Mouse (Mus musculus): ENCODE results near the gene Gm5431. TPM values are rescaled to one million over a fixed set of nuclear protein-coding genes. Genes with fewer than 3 reads are reported as not detected.

Gm5431 gene
- total and polyA plus RNA-seq, 2 experiments from 2014 or later = 0.08 to 0.10 TPM

DNA sequence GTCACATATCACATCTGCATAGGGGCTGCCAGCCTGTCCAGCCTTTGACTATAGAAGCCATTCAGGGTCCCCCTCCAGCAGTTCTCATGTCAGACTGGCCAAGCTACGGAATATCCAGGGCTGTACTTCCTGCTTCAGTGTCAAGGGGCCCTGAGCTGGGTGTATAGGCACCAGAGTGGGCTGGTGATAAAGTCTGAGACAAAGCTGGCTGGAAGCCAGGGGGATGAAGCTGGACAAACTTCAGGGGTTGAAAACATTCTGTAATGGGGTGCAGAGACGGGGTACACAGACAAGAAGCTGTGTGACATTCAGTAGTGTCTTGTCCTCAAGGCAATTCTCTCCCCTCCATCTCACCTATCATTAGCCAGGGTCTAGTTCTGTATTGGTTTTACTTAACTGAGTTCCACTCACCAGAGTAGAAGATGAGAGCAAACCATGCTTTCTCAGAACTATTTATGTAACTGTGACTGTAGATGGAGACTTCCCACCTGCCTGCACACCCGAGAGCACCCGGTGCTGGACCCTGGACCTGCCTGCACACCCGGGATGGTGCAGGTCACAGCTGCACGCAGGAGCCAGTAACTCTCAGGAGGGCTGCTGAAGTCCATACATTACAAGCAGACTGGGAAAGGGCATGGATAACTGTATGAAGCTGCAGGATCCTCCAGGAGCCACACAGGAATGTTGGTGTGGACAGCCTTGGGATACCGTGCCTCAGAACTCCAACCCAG is 32.5 kb downstream of the Gm5431 start:
- no peak for TF ChIP-seq CTCF (IDR thresholded peaks at IDR 0.05; ENCODE audit: low read depth)
- no peaks in the 10 kb centered on the region for H3K36me3 ChIP-seq (ENCODE audit: insufficient read depth, low read length)
- WGBS = 76% methylated on average over 7 of the region's 7 CpGs
- H3K9me3 ChIP-seq (ENCODE audit: low read length) = no peaks in the 10 kb centered on the region
- peak overlapping the region; percentile 91 for H3K4me2 ChIP-seq (ENCODE audit: low read depth, low read length)
- ATAC-seq = no peak
- H3K9ac ChIP-seq (replicated peaks; ENCODE audit: low read length) = no peak overlapping the region
- DNase-seq (ENCODE audit: low spot score) = no peak
- no peak overlapping the region for H3K27ac ChIP-seq
- peak overlapping the region; percentile 15 for H3K4me3 ChIP-seq (ENCODE audit: low read length)
- 0 out of 2 replicates have a peak, but pooled peaks cover 2% of the 10 kb centered on the region for H3K4me1 ChIP-seq (ENCODE audit: insufficient read depth, low read length)
- no peaks in the 10 kb centered on the region for H3K27me3 ChIP-seq (ENCODE audit: insufficient read depth, low read length)

- ATAC-seq (no peak), DNase-seq (ENCODE audit: low spot score) (no peak)
- no peaks in the 10 kb centered on the region for H3K9me3 ChIP-seq (ENCODE audit: low read length)
- TF ChIP-seq CTCF (IDR thresholded peaks at IDR 0.05; ENCODE audit: low read depth) = no peak
- no peaks in the 10 kb centered on the region for H3K27me3 ChIP-seq (ENCODE audit: insufficient read depth, low read length)
- WGBS = 95% methylated on average over 9 of the region's 9 CpGs
- no peak overlapping the region for H3K4me2 ChIP-seq (ENCODE audit: low read depth, low read length)
- H3K9ac ChIP-seq (replicated peaks; ENCODE audit: low read length) = no peak overlapping the region
- H3K36me3 ChIP-seq (ENCODE audit: insufficient read depth, low read length) = no peaks in the 10 kb centered on the region
- 0 out of 2 replicates have a peak, but pooled peaks cover 2% of the 10 kb centered on the region for H3K4me1 ChIP-seq (ENCODE audit: insufficient read depth, low read length)
- H3K4me3 ChIP-seq (ENCODE audit: low read length) = no peak overlapping the region
- no peak overlapping the region for H3K27ac ChIP-seq
Observed at GRCm38 (mm10) chr11:48866481-48866880, 35.5 kb downstream of the Gm5431 start.

DNA sequence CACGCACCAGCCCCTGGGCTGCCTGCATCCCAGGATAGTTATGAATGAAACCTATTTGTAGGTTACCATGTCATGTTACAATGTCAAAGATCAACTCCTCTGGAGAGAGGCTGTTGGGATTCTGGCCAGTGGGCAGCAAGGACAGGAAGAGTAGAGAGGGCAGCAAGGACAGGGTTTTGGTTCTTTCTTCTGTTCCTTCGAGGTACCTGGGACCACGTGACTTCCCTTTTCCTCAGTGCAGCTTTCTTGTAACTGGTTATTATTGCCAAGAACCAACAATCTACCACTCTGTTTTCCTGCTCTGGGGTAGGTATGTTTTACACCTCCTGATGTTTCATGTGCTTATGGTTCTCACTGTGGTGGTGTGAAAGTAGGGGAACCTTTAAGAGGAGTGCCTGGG is 38.2 kb downstream of the Gm5431 start:
- ATAC-seq (no peak), DNase-seq (ENCODE audit: low spot score) (no peak)
- H3K4me3 ChIP-seq (ENCODE audit: low read length) = no peak overlapping the region
- H3K4me2 ChIP-seq (ENCODE audit: low read depth, low read length) = no peak overlapping the region
- no peak overlapping the region for H3K9ac ChIP-seq (replicated peaks; ENCODE audit: low read length)
- H3K9me3 ChIP-seq (ENCODE audit: low read length) = no peaks in the 10 kb centered on the region
- no peaks in the 10 kb centered on the region for H3K4me1 ChIP-seq (ENCODE audit: insufficient read depth, low read length)
- no peaks in the 10 kb centered on the region for H3K36me3 ChIP-seq (ENCODE audit: insufficient read depth, low read length)
- no peak for TF ChIP-seq CTCF (IDR thresholded peaks at IDR 0.05; ENCODE audit: low read depth)
- no peaks in the 10 kb centered on the region for H3K27me3 ChIP-seq (ENCODE audit: insufficient read depth, low read length)
- WGBS = 79% methylated on average over 3 of the region's 3 CpGs
- H3K27ac ChIP-seq = no peak overlapping the region

DNA sequence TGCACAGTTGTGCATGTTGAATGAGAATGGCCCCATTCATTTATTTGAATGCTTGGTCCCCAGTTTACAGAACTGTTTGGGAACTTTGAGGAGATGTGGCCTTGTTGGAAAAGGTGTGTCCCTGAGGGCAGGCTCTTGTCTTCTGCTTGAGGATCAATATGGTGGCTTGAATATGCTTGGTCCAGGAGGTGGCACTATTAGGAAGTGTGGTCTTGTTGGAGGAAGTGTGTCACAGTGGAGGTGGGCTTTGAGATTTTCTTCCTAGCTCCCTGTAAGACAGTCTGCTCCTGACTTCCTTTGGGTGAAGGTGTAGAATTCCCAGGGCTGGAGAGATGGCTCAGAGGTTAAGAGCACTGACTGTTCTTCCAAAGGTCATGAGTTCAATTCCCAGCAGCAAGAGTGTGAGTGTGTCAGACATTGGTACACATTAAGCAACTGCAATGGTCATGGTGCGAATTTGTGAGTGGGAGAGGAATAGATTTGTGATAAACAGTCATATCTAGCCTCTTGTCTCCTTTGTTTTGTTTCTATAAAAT is 39.2 kb downstream of the Gm5431 start:
- TF ChIP-seq CTCF (IDR thresholded peaks at IDR 0.05; ENCODE audit: low read depth) = no peak
- Histone ChIP-seq H3K27me3 (ENCODE audit: insufficient read depth, low read length) (no peaks in the 10 kb centered on the region), H3K4me1 (ENCODE audit: insufficient read depth, low read length) (no peaks in the 10 kb centered on the region), H3K9me3 (ENCODE audit: low read length) (no peaks in the 10 kb centered on the region), H3K27ac (no peak overlapping the region), H3K9ac (replicated peaks; ENCODE audit: low read length) (no peak overlapping the region), H3K36me3 (ENCODE audit: insufficient read depth, low read length) (no peaks in the 10 kb centered on the region), H3K4me3 (ENCODE audit: low read length) (no peak overlapping the region), H3K4me2 (ENCODE audit: low read depth, low read length) (no peak overlapping the region)
- ATAC-seq (no peak), DNase-seq (ENCODE audit: low spot score) (no peak)
- WGBS = 67% methylated on average over 1 of the region's 1 CpGs

- H3K9ac ChIP-seq (replicated peaks; ENCODE audit: low read length) = no peak overlapping the region
- no peak overlapping the region for H3K27ac ChIP-seq
- H3K4me2 ChIP-seq (ENCODE audit: low read depth, low read length) = peak overlapping the region; percentile 80
- no peaks in the 10 kb centered on the region for H3K4me1 ChIP-seq (ENCODE audit: insufficient read depth, low read length)
- peak; percentile 88 for TF ChIP-seq CTCF (IDR thresholded peaks at IDR 0.05; ENCODE audit: low read depth)
- under 1% methylated on average over 6 of the region's 6 CpGs for WGBS
- DNase-seq (ENCODE audit: low spot score) (peak; percentile 91), ATAC-seq (no peak)
- peak overlapping the region; percentile 52; the same call in 1 of the 2 replicates for H3K4me3 ChIP-seq (ENCODE audit: low read length)
- H3K9me3 ChIP-seq (ENCODE audit: low read length) = no peaks in the 10 kb centered on the region
- no peaks in the 10 kb centered on the region for H3K27me3 ChIP-seq (ENCODE audit: insufficient read depth, low read length)
- no peaks in the 10 kb centered on the region for H3K36me3 ChIP-seq (ENCODE audit: insufficient read depth, low read length)
Observed at GRCm38 (mm10) chr11:48859014-48859413, 43.0 kb downstream of the Gm5431 start.

- peak; percentile 50; the same call in 1 of the 2 replicates for TF ChIP-seq CTCF (IDR thresholded peaks at IDR 0.05; ENCODE audit: low read depth)
- WGBS = under 1% methylated on average over 31 of the region's 31 CpGs
- Histone ChIP-seq H3K27ac (peak overlapping the region; percentile 76), H3K9ac (replicated peaks; ENCODE audit: low read length) (peak overlapping the region; percentile 53), H3K9me3 (ENCODE audit: low read length) (no peaks in the 10 kb centered on the region), H3K4me1 (ENCODE audit: insufficient read depth, low read length) (peaks cover 7% of the 10 kb centered on the region), H3K27me3 (ENCODE audit: insufficient read depth, low read length) (no peaks in the 10 kb centered on the region), H3K4me3 (ENCODE audit: low read length) (peak overlapping the region; percentile 52), H3K36me3 (ENCODE audit: insufficient read depth, low read length) (no peaks in the 10 kb centered on the region), H3K4me2 (ENCODE audit: low read depth, low read length) (peak overlapping the region; percentile 80)
- DNase-seq (ENCODE audit: low spot score) (peak; percentile 89), ATAC-seq (peak; percentile 60)
Observed at GRCm38 (mm10) chr11:48853474-48854180, 48.4 kb downstream of the Gm5431 start.
